Mouse (Mus musculus): ENCODE data around the gene Clic6.

Gene Clic6

DNA sequence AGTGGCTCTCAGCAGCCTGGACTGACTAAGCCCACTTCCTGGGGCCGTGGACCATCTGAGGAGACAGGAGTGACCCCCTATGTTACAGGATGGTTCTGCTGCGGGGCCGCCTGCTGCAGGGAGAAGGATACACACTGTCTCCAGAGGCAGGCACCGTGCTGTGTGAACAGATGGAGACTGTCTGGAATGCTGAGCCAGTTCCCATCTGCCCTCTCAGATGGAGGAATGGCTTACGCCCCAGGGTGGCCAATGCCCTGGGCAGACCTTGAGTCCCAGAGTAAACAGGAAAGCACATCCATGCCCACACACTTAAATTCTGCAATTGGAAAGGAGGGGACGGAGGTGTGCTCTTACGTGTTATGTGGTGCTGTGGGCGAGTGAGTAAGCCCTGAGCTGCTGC lies 35.2 kb upstream of the Clic6 start:
- TF ChIP-seq NANOG (IDR thresholded peaks at IDR 0.05; ENCODE audit: borderline replicate concordance, low read length) (no peak), CTCF (conservative IDR thresholded peaks at IDR 0.05; ENCODE audit: low read length) (no peak), POU5F1 (IDR thresholded peaks at IDR 0.05; ENCODE audit: borderline replicate concordance, low read length) (no peak)
- H3K9me3 ChIP-seq (ENCODE audit: low read length): no peaks in the 10 kb centered on the region
- H3K27me3 ChIP-seq (ENCODE audit: insufficient read depth, low read length): no peaks in the 10 kb centered on the region
- peaks cover 70% of the 10 kb centered on the region for H3K4me1 ChIP-seq (replicated peaks; ENCODE audit: low read depth, low read length)
- no peak overlapping the region for H3K4me3 ChIP-seq (replicated peaks; ENCODE audit: low read length)
- H3K36me3 ChIP-seq (ENCODE audit: insufficient read depth, low read length): peaks cover 40% of the 10 kb centered on the region

DNA sequence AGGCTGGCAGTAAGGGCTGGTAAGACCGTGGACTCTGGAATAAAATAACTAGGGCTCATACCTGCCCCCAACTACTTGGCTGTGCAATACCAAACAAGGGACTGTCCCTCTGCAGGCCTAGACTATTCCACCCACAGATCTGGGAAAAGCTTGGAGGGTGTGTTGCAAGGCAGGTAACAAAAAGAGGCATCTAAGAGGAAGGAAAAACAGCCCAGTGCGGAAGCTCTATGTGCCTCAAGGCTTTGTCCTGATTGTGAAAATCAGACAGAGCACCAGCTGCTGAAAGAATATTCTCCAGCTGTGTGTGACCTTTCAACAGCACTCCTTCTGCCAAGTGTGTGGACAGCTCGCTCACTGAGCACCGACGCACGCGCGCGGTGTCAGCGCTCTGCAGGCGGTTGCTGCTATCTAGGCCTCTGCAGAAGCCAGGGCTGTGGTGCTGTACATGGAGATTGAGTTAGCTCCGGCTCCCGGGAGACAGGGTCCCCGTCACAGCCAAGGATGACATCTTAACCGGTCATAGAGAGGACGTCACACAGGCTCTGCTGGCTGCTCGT lies 33.9 kb upstream of the Clic6 start:
- no peaks in the 10 kb centered on the region for H3K9me3 ChIP-seq (ENCODE audit: low read length)
- no peak for TF ChIP-seq POU5F1 (IDR thresholded peaks at IDR 0.05; ENCODE audit: borderline replicate concordance, low read length)
- no peak for TF ChIP-seq CTCF (conservative IDR thresholded peaks at IDR 0.05; ENCODE audit: low read length)
- no peak for TF ChIP-seq NANOG (IDR thresholded peaks at IDR 0.05; ENCODE audit: borderline replicate concordance, low read length)
- H3K27me3 ChIP-seq (ENCODE audit: insufficient read depth, low read length): no peaks in the 10 kb centered on the region
- peaks cover 40% of the 10 kb centered on the region for H3K36me3 ChIP-seq (ENCODE audit: insufficient read depth, low read length)
- H3K4me1 ChIP-seq (replicated peaks; ENCODE audit: low read depth, low read length): peaks cover 80% of the 10 kb centered on the region
- H3K4me3 ChIP-seq (replicated peaks; ENCODE audit: low read length): no peak overlapping the region

DNA sequence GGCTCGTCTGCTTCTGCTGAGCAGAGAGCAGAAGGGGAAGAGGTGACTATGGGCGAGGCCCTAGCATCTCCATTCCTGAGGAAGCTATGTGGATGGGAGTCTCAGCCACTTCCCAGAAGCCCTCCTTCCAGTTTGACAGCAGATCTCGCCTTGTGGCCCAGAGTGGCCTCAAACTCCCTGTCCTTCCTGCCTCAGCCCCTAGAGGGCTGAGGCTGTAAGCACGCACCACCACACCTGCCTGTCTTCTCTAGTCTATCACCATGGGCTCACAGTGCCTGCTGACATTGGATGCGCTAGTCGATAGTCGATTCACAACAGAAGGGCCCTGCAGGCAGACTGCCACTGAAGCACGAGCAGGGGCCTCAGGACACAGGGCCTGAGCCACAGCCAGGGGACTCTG lies 32.9 kb upstream of the Clic6 start:
- TF ChIP-seq CTCF (conservative IDR thresholded peaks at IDR 0.05; ENCODE audit: low read length): peak; percentile 36
- TF ChIP-seq POU5F1 (IDR thresholded peaks at IDR 0.05; ENCODE audit: borderline replicate concordance, low read length): no peak
- TF ChIP-seq NANOG (IDR thresholded peaks at IDR 0.05; ENCODE audit: borderline replicate concordance, low read length): no peak
- H3K4me1 ChIP-seq (replicated peaks; ENCODE audit: low read depth, low read length): peaks cover 90% of the 10 kb centered on the region
- H3K4me3 ChIP-seq (replicated peaks; ENCODE audit: low read length): no peak overlapping the region
- H3K27me3 ChIP-seq (ENCODE audit: insufficient read depth, low read length): no peaks in the 10 kb centered on the region
- H3K9me3 ChIP-seq (ENCODE audit: low read length): no peaks in the 10 kb centered on the region
- H3K36me3 ChIP-seq (ENCODE audit: insufficient read depth, low read length): peaks cover 44% of the 10 kb centered on the region

DNA sequence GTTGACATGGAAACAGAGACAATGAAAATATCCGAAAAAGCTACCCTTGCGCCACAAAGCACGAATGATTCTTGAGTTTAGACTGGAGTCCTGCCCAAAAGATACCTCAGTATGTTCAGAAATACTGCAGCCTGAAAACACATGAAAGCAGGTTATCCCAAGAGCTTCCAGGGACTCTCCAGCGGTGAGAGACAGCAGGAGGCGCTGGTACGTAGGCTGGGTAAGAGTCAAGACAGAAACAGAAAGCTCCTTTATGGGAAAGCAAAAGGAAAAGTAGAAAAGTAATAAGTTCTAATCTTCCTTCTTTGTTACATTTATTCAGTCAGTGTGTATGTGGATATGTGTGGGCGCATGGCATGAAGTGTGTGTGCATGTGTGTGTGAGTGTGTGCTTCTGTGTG lies 31.5 kb upstream of the Clic6 start:
- H3K27me3 ChIP-seq (ENCODE audit: insufficient read depth, low read length): no peaks in the 10 kb centered on the region
- no peaks in the 10 kb centered on the region for H3K9me3 ChIP-seq (ENCODE audit: low read length)
- peaks cover 96% of the 10 kb centered on the region for H3K4me1 ChIP-seq (replicated peaks; ENCODE audit: low read depth, low read length)
- H3K36me3 ChIP-seq (ENCODE audit: insufficient read depth, low read length): peaks cover 35% of the 10 kb centered on the region
- no peak for TF ChIP-seq POU5F1 (IDR thresholded peaks at IDR 0.05; ENCODE audit: borderline replicate concordance, low read length)
- no peak for TF ChIP-seq NANOG (IDR thresholded peaks at IDR 0.05; ENCODE audit: borderline replicate concordance, low read length)
- TF ChIP-seq CTCF (conservative IDR thresholded peaks at IDR 0.05; ENCODE audit: low read length): no peak
- H3K4me3 ChIP-seq (replicated peaks; ENCODE audit: low read length): 0 out of 2 replicates have a peak overlapping the region, but pooled peaks have one; percentile 41

DNA sequence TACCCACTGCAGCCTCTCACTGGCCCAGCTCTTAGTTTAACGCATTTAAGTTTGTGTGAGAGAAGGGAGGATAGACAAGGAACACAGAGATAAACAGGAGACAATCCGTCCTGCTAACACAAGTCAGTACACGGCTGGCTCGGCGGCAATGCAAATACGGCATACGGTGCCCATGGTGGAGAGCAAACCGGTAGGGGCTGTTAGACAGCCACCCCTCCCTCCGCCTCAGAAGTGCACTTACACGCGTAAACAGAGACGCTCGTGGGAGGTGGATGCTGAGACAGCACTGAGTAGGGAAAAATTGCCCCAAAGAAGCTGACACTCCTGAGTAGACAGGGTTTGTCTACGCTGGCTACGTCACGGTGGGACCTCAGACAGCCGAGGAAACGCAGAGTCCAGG lies 31.0 kb upstream of the Clic6 start:
- H3K9me3 ChIP-seq (ENCODE audit: low read length): no peaks in the 10 kb centered on the region
- H3K36me3 ChIP-seq (ENCODE audit: insufficient read depth, low read length): peaks cover 30% of the 10 kb centered on the region
- TF ChIP-seq POU5F1 (IDR thresholded peaks at IDR 0.05; ENCODE audit: borderline replicate concordance, low read length): no peak
- TF ChIP-seq CTCF (conservative IDR thresholded peaks at IDR 0.05; ENCODE audit: low read length): no peak
- no peak for TF ChIP-seq NANOG (IDR thresholded peaks at IDR 0.05; ENCODE audit: borderline replicate concordance, low read length)
- peaks cover 93% of the 10 kb centered on the region for H3K4me1 ChIP-seq (replicated peaks; ENCODE audit: low read depth, low read length)
- no peaks in the 10 kb centered on the region for H3K27me3 ChIP-seq (ENCODE audit: insufficient read depth, low read length)
- H3K4me3 ChIP-seq (replicated peaks; ENCODE audit: low read length): peak overlapping the region; percentile 41

DNA sequence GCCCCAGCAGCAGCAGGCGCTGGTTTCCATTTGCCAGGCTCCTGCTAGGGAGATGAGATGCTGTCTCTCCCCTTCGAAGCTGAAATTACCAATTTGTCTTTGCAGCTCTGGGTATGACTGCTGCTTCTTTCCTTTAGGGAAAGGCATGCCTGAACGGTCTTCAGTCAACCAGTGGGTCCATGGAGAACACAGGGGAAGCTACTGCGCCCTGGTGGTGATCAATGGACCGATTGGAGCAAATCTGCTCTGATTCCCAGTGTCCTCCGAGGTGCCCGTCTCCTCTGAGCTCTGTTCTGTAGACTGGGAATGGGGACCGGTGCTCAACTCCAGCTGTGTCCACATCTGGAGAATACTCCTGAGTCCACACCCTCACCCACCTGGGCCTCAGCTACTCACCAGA lies 30.0 kb upstream of the Clic6 start:
- Histone ChIP-seq H3K4me3 (replicated peaks; ENCODE audit: low read length) (0 out of 2 replicates have a peak overlapping the region, but pooled peaks have one; percentile 41), H3K27me3 (ENCODE audit: insufficient read depth, low read length) (no peaks in the 10 kb centered on the region), H3K36me3 (ENCODE audit: insufficient read depth, low read length) (peaks cover 28% of the 10 kb centered on the region), H3K9me3 (ENCODE audit: low read length) (no peaks in the 10 kb centered on the region), H3K4me1 (replicated peaks; ENCODE audit: low read depth, low read length) (peaks cover 89% of the 10 kb centered on the region)
- no peak for TF ChIP-seq POU5F1 (IDR thresholded peaks at IDR 0.05; ENCODE audit: borderline replicate concordance, low read length)
- no peak for TF ChIP-seq NANOG (IDR thresholded peaks at IDR 0.05; ENCODE audit: borderline replicate concordance, low read length)
- TF ChIP-seq CTCF (conservative IDR thresholded peaks at IDR 0.05; ENCODE audit: low read length): no peak

DNA sequence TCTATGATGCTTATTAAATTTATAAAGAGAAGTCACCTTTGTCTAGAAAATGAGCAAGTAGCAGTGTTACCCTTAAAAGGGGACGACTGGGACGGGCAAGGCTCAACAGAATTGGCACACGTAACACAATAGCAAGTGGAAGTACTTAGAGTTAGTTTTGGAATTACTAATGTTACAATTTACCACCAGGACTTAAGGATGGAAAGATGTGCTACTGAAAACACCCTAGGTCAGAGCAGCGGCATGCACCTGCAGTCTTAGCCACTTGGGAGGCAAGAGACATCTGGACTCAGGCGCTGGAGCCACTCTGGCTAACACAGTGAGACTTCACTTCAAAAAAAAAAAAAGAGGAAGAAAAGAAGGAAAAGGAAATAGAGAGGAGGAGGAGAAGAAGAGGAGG lies 29.6 kb upstream of the Clic6 start:
- H3K36me3 ChIP-seq (ENCODE audit: insufficient read depth, low read length): peaks cover 26% of the 10 kb centered on the region
- no peak overlapping the region for H3K4me3 ChIP-seq (replicated peaks; ENCODE audit: low read length)
- no peaks in the 10 kb centered on the region for H3K9me3 ChIP-seq (ENCODE audit: low read length)
- H3K4me1 ChIP-seq (replicated peaks; ENCODE audit: low read depth, low read length): peaks cover 89% of the 10 kb centered on the region
- H3K27me3 ChIP-seq (ENCODE audit: insufficient read depth, low read length): no peaks in the 10 kb centered on the region
- no peak for TF ChIP-seq NANOG (IDR thresholded peaks at IDR 0.05; ENCODE audit: borderline replicate concordance, low read length)
- no peak for TF ChIP-seq POU5F1 (IDR thresholded peaks at IDR 0.05; ENCODE audit: borderline replicate concordance, low read length)
- TF ChIP-seq CTCF (conservative IDR thresholded peaks at IDR 0.05; ENCODE audit: low read length): no peak

DNA sequence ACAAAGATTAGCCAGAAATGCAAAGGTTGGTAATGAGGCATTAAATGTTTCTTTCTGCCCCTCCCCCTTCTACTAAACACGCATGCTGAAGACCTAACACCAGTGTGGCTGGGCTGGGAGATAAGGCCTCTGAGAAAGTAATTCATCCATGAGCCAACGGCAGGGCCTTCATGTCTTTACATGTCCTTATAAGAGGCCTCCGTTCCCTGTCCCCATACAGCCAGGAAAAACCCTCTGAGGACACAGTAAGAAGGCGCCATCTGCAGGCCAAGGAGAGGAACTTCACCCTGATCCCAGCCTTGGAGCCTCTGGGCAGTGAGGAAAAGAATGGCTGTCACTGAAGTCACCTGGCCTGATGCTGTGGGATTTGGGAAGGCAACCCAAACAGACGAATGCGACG lies 27.9 kb upstream of the Clic6 start:
- Histone ChIP-seq H3K9me3 (ENCODE audit: low read length) (no peaks in the 10 kb centered on the region), H3K27me3 (ENCODE audit: insufficient read depth, low read length) (no peaks in the 10 kb centered on the region), H3K4me3 (replicated peaks; ENCODE audit: low read length) (no peak overlapping the region), H3K36me3 (ENCODE audit: insufficient read depth, low read length) (peaks cover 16% of the 10 kb centered on the region), H3K4me1 (replicated peaks; ENCODE audit: low read depth, low read length) (peaks cover 87% of the 10 kb centered on the region)
- TF ChIP-seq POU5F1 (IDR thresholded peaks at IDR 0.05; ENCODE audit: borderline replicate concordance, low read length): no peak
- peak; percentile 97 for TF ChIP-seq CTCF (conservative IDR thresholded peaks at IDR 0.05; ENCODE audit: low read length)

DNA sequence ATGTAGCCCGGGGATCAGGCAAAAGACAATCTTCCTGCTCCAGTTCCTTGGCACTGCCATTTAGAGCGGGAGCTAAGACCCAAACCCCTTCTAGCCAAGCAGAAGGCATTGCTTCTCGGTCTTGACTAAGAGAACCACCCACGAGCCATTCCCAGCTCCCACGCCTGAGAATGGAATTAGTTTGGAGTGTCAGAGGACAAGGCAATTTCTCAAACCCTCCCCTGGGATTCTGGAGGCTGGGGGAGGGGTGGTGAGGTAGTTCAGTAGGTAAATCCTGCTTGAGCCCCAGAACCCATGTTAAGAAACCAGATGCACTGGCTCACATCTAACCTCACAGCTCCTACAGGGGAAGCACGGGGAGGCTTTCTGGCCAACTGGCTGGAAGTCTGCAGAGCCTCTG lies 24.1 kb upstream of the Clic6 start:
- H3K27me3 ChIP-seq (ENCODE audit: insufficient read depth, low read length): peaks cover 5% of the 10 kb centered on the region
- no peaks in the 10 kb centered on the region for H3K9me3 ChIP-seq (ENCODE audit: low read length)
- TF ChIP-seq POU5F1 (IDR thresholded peaks at IDR 0.05; ENCODE audit: borderline replicate concordance, low read length) (no peak), NANOG (IDR thresholded peaks at IDR 0.05; ENCODE audit: borderline replicate concordance, low read length) (no peak), CTCF (conservative IDR thresholded peaks at IDR 0.05; ENCODE audit: low read length) (no peak)
- peaks cover 82% of the 10 kb centered on the region for H3K4me1 ChIP-seq (replicated peaks; ENCODE audit: low read depth, low read length)
- H3K36me3 ChIP-seq (ENCODE audit: insufficient read depth, low read length): peaks cover 24% of the 10 kb centered on the region
- peak overlapping the region; percentile 29 for H3K4me3 ChIP-seq (replicated peaks; ENCODE audit: low read length)
